Mouse (Mus musculus): Measurements from ENCODE around the gene Tyk2. TPM values are rescaled to one million over a fixed set of nuclear protein-coding genes. Genes with fewer than 3 reads are reported as not detected.

Gene Tyk2
- polyA plus RNA-seq (2011; ENCODE audit: insufficient read depth, insufficient read length, low read depth, missing spikeins) = 15.5 and 17.8 TPM in 2 replicates

- H3K27ac ChIP-seq (ENCODE audit: insufficient read depth, low read length) = peak within 1 kb of the TSS; percentile 6; the same call in 1 of the 2 replicates
Measured at GRCm38 (mm10) chr9:21131059-21131956, at the start of gene Tyk2. Gene Tyk2 (minus strand): TSS chr9:21131243.

GRCm38 (mm10) chr9:21180841-21181240 lies 49.8 kb upstream of the Tyk2 start:
- no peaks in the 10 kb centered on the region for H3K27me3 ChIP-seq (ENCODE audit: control insufficient read depth, insufficient read depth, low read length, poor library complexity, severe bottlenecking)
- no peak overlapping the region for H3K27ac ChIP-seq (ENCODE audit: insufficient read depth, low read length)
- no peak overlapping the region for H3K4me3 ChIP-seq (ENCODE audit: low read depth, low read length)
- TF ChIP-seq CTCF (IDR thresholded peaks at IDR 0.05; ENCODE audit: low read depth, low read length) (no peak), POLR2A (IDR thresholded peaks at IDR 0.05; ENCODE audit: insufficient read depth, low read length) (no peak), EP300 (IDR thresholded peaks at IDR 0.05; ENCODE audit: insufficient read depth, low read depth, low read length) (no peak)
- H3K9me3 ChIP-seq (replicated peaks; ENCODE audit: control insufficient read depth, insufficient read depth, low read length, poor library complexity, severe bottlenecking) = no peaks in the 10 kb centered on the region
- H3K4me1 ChIP-seq (ENCODE audit: control insufficient read depth, insufficient read depth, low read length) = peaks cover 8% of the 10 kb centered on the region
- no peaks in the 10 kb centered on the region for H3K36me3 ChIP-seq (ENCODE audit: control insufficient read depth, insufficient read depth, low read length, poor library complexity, severe bottlenecking)
- H3K9ac ChIP-seq (ENCODE audit: low read depth, poor library complexity, severe bottlenecking) = no peak overlapping the region

More at GRCm38 (mm10) chr9:21131059-21131956, at the start of gene Tyk2:
- TF ChIP-seq CTCF (IDR thresholded peaks at IDR 0.05; ENCODE audit: low read depth, low read length) (no peak), POLR2A (IDR thresholded peaks at IDR 0.05; ENCODE audit: insufficient read depth, low read length) (peak; percentile 85), EP300 (IDR thresholded peaks at IDR 0.05; ENCODE audit: insufficient read depth, low read depth, low read length) (no peak)
- Histone ChIP-seq H3K27me3 (ENCODE audit: control insufficient read depth, insufficient read depth, low read length, poor library complexity, severe bottlenecking) (no peaks in the 10 kb centered on the region), H3K36me3 (ENCODE audit: control insufficient read depth, insufficient read depth, low read length, poor library complexity, severe bottlenecking) (no peaks in the 10 kb centered on the region), H3K9me3 (replicated peaks; ENCODE audit: control insufficient read depth, insufficient read depth, low read length, poor library complexity, severe bottlenecking) (no peaks in the 10 kb centered on the region), H3K9ac (ENCODE audit: low read depth, poor library complexity, severe bottlenecking) (peak within 1 kb of the TSS; percentile 15), H3K4me1 (ENCODE audit: control insufficient read depth, insufficient read depth, low read length) (no peaks in the 10 kb centered on the region), H3K4me3 (ENCODE audit: low read depth, low read length) (peak within 1 kb of the TSS; percentile 73)

- no peaks in the 10 kb centered on the region for H3K27me3 ChIP-seq (ENCODE audit: control insufficient read depth, insufficient read depth, low read length, poor library complexity, severe bottlenecking)
- no peak overlapping the region for H3K4me3 ChIP-seq (ENCODE audit: low read depth, low read length)
- no peaks in the 10 kb centered on the region for H3K36me3 ChIP-seq (ENCODE audit: control insufficient read depth, insufficient read depth, low read length, poor library complexity, severe bottlenecking)
- H3K4me1 ChIP-seq (ENCODE audit: control insufficient read depth, insufficient read depth, low read length) = peaks cover 8% of the 10 kb centered on the region
- H3K9me3 ChIP-seq (replicated peaks; ENCODE audit: control insufficient read depth, insufficient read depth, low read length, poor library complexity, severe bottlenecking) = no peaks in the 10 kb centered on the region
- H3K9ac ChIP-seq (ENCODE audit: low read depth, poor library complexity, severe bottlenecking) = no peak overlapping the region
- no peak overlapping the region for H3K27ac ChIP-seq (ENCODE audit: insufficient read depth, low read length)
- TF ChIP-seq CTCF (IDR thresholded peaks at IDR 0.05; ENCODE audit: low read depth, low read length) (no peak), POLR2A (IDR thresholded peaks at IDR 0.05; ENCODE audit: insufficient read depth, low read length) (no peak), EP300 (IDR thresholded peaks at IDR 0.05; ENCODE audit: insufficient read depth, low read depth, low read length) (no peak)
Measured at GRCm38 (mm10) chr9:21180402-21180801, 49.4 kb upstream of the Tyk2 start.

- Histone ChIP-seq H3K4me3 (ENCODE audit: low read depth, low read length) (no peak overlapping the region), H3K9me3 (replicated peaks; ENCODE audit: control insufficient read depth, insufficient read depth, low read length, poor library complexity, severe bottlenecking) (no peaks in the 10 kb centered on the region), H3K27ac (ENCODE audit: insufficient read depth, low read length) (no peak overlapping the region), H3K9ac (ENCODE audit: low read depth, poor library complexity, severe bottlenecking) (no peak overlapping the region), H3K27me3 (ENCODE audit: control insufficient read depth, insufficient read depth, low read length, poor library complexity, severe bottlenecking) (no peaks in the 10 kb centered on the region), H3K36me3 (ENCODE audit: control insufficient read depth, insufficient read depth, low read length, poor library complexity, severe bottlenecking) (no peaks in the 10 kb centered on the region), H3K4me1 (ENCODE audit: control insufficient read depth, insufficient read depth, low read length) (no peaks in the 10 kb centered on the region)
- TF ChIP-seq CTCF (IDR thresholded peaks at IDR 0.05; ENCODE audit: low read depth, low read length) (no peak), EP300 (IDR thresholded peaks at IDR 0.05; ENCODE audit: insufficient read depth, low read depth, low read length) (no peak), POLR2A (IDR thresholded peaks at IDR 0.05; ENCODE audit: insufficient read depth, low read length) (no peak)
Measured at GRCm38 (mm10) chr9:21172364-21172763, 41.3 kb upstream of the Tyk2 start.

- no peaks in the 10 kb centered on the region for H3K9me3 ChIP-seq (replicated peaks; ENCODE audit: control insufficient read depth, insufficient read depth, low read length, poor library complexity, severe bottlenecking)
- H3K36me3 ChIP-seq (ENCODE audit: control insufficient read depth, insufficient read depth, low read length, poor library complexity, severe bottlenecking) = no peaks in the 10 kb centered on the region
- no peak overlapping the region for H3K27ac ChIP-seq (ENCODE audit: insufficient read depth, low read length)
- peaks cover 5% of the 10 kb centered on the region for H3K27me3 ChIP-seq (ENCODE audit: control insufficient read depth, insufficient read depth, low read length, poor library complexity, severe bottlenecking)
- no peaks in the 10 kb centered on the region for H3K4me1 ChIP-seq (ENCODE audit: control insufficient read depth, insufficient read depth, low read length)
- H3K9ac ChIP-seq (ENCODE audit: low read depth, poor library complexity, severe bottlenecking) = no peak overlapping the region
- no peak for TF ChIP-seq EP300 (IDR thresholded peaks at IDR 0.05; ENCODE audit: insufficient read depth, low read depth, low read length)
- no peak for TF ChIP-seq CTCF (IDR thresholded peaks at IDR 0.05; ENCODE audit: low read depth, low read length)
- TF ChIP-seq POLR2A (IDR thresholded peaks at IDR 0.05; ENCODE audit: insufficient read depth, low read length) = no peak
- H3K4me3 ChIP-seq (ENCODE audit: low read depth, low read length) = no peak overlapping the region
Measured at GRCm38 (mm10) chr9:21169157-21169556, 38.1 kb upstream of the Tyk2 start.

All from ES-Bruce4 (cell line).